Mouse (Mus musculus): ENCODE measurements around the gene Sufu. TPM values are rescaled to one million over a fixed set of nuclear protein-coding genes. Genes with fewer than 3 reads are reported as not detected.

Gene Sufu
- polyA plus RNA-seq, 1 experiment: 18.6 TPM

- TF ChIP-seq CTCF (IDR thresholded peaks at IDR 0.05; ENCODE audit: extremely low read depth, insufficient read depth, insufficient read length, insufficient replicate concordance) (no peak), POLR2A (IDR thresholded peaks at IDR 0.05; ENCODE audit: low read depth, low read length) (no peak)
- Histone ChIP-seq H3K27me3 (ENCODE audit: control insufficient read depth, insufficient read depth, low read length) (no peaks in the 10 kb centered on the region), H3K27ac (ENCODE audit: insufficient read depth, low read length) (peak overlapping the region; percentile 90), H3K36me3 (ENCODE audit: control insufficient read depth, insufficient read depth, low read length) (peaks cover 10% of the 10 kb centered on the region), H3K4me1 (ENCODE audit: control insufficient read depth, insufficient read depth, insufficient read length) (peaks cover 39% of the 10 kb centered on the region), H3K4me3 (ENCODE audit: extremely low read depth, insufficient read depth, insufficient read length) (no peak overlapping the region)
- DNase-seq (ENCODE audit: low read depth in 1 of 2, low spot score in 2 of 2): no peak
- 59% methylated on average over 17 of the region's 17 CpGs for WGBS
Measured at GRCm38 (mm10) chr19:46470364-46471240, 73.9 kb downstream of the Sufu start.

- Histone ChIP-seq H3K36me3 (ENCODE audit: control insufficient read depth, insufficient read depth, low read length) (peaks cover 12% of the 10 kb centered on the region), H3K27me3 (ENCODE audit: control insufficient read depth, insufficient read depth, low read length) (no peaks in the 10 kb centered on the region), H3K27ac (ENCODE audit: insufficient read depth, low read length) (peak overlapping the region; percentile 90), H3K4me1 (ENCODE audit: control insufficient read depth, insufficient read depth, insufficient read length) (peaks cover 32% of the 10 kb centered on the region), H3K4me3 (ENCODE audit: extremely low read depth, insufficient read depth, insufficient read length) (no peak overlapping the region)
- 44% methylated on average over 10 of the region's 10 CpGs for WGBS
- DNase-seq (ENCODE audit: low read depth in 1 of 2, low spot score in 2 of 2): no peak
- TF ChIP-seq POLR2A (IDR thresholded peaks at IDR 0.05; ENCODE audit: low read depth, low read length): no peak
- TF ChIP-seq CTCF (IDR thresholded peaks at IDR 0.05; ENCODE audit: extremely low read depth, insufficient read depth, insufficient read length, insufficient replicate concordance): no peak
Measured at GRCm38 (mm10) chr19:46471324-46472093, 74.8 kb downstream of the Sufu start.

GRCm38 (mm10) chr19:46477432-46477845 is 80.7 kb downstream of the Sufu start:
- Histone ChIP-seq H3K27me3 (ENCODE audit: control insufficient read depth, insufficient read depth, low read length) (no peaks in the 10 kb centered on the region), H3K4me1 (ENCODE audit: control insufficient read depth, insufficient read depth, insufficient read length) (peaks cover 9% of the 10 kb centered on the region; the same call in 1 of the 2 replicates), H3K27ac (ENCODE audit: insufficient read depth, low read length) (no peak overlapping the region; the same call in 1 of the 2 replicates), H3K4me3 (ENCODE audit: extremely low read depth, insufficient read depth, insufficient read length) (no peak overlapping the region), H3K36me3 (ENCODE audit: control insufficient read depth, insufficient read depth, low read length) (peaks cover 19% of the 10 kb centered on the region)
- TF ChIP-seq CTCF (IDR thresholded peaks at IDR 0.05; ENCODE audit: extremely low read depth, insufficient read depth, insufficient read length, insufficient replicate concordance) (no peak), POLR2A (IDR thresholded peaks at IDR 0.05; ENCODE audit: low read depth, low read length) (no peak)
- WGBS: 86% methylated on average over 10 of the region's 10 CpGs
- no peak for DNase-seq (ENCODE audit: low read depth in 1 of 2, low spot score in 2 of 2)

- WGBS: 81% methylated on average over 4 of the region's 4 CpGs
- Histone ChIP-seq H3K36me3 (ENCODE audit: control insufficient read depth, insufficient read depth, low read length) (peaks cover 19% of the 10 kb centered on the region), H3K4me1 (ENCODE audit: control insufficient read depth, insufficient read depth, insufficient read length) (peaks cover 12% of the 10 kb centered on the region; the same call in 1 of the 2 replicates), H3K4me3 (ENCODE audit: extremely low read depth, insufficient read depth, insufficient read length) (no peak overlapping the region), H3K27me3 (ENCODE audit: control insufficient read depth, insufficient read depth, low read length) (no peaks in the 10 kb centered on the region), H3K27ac (ENCODE audit: insufficient read depth, low read length) (peak overlapping the region; percentile 64; the same call in 1 of the 2 replicates)
- no peak for TF ChIP-seq CTCF (IDR thresholded peaks at IDR 0.05; ENCODE audit: extremely low read depth, insufficient read depth, insufficient read length, insufficient replicate concordance)
- no peak for TF ChIP-seq POLR2A (IDR thresholded peaks at IDR 0.05; ENCODE audit: low read depth, low read length)
- no peak for DNase-seq (ENCODE audit: low read depth in 1 of 2, low spot score in 2 of 2)
Measured at GRCm38 (mm10) chr19:46478242-46478641, 81.5 kb downstream of the Sufu start.

- Histone ChIP-seq H3K27ac (ENCODE audit: insufficient read depth, low read length) (peak overlapping the region; percentile 64), H3K4me1 (ENCODE audit: control insufficient read depth, insufficient read depth, insufficient read length) (peaks cover 12% of the 10 kb centered on the region; the same call in 1 of the 2 replicates), H3K36me3 (ENCODE audit: control insufficient read depth, insufficient read depth, low read length) (peaks cover 15% of the 10 kb centered on the region), H3K27me3 (ENCODE audit: control insufficient read depth, insufficient read depth, low read length) (no peaks in the 10 kb centered on the region), H3K4me3 (ENCODE audit: extremely low read depth, insufficient read depth, insufficient read length) (no peak overlapping the region)
- TF ChIP-seq POLR2A (IDR thresholded peaks at IDR 0.05; ENCODE audit: low read depth, low read length) (no peak), CTCF (IDR thresholded peaks at IDR 0.05; ENCODE audit: extremely low read depth, insufficient read depth, insufficient read length, insufficient replicate concordance) (no peak)
- 35% methylated on average over 5 of the region's 5 CpGs for WGBS
- DNase-seq (ENCODE audit: low read depth in 1 of 2, low spot score in 2 of 2): no peak
Measured at GRCm38 (mm10) chr19:46478826-46479225, 82.1 kb downstream of the Sufu start.

- no peak for DNase-seq (ENCODE audit: low read depth in 1 of 2, low spot score in 2 of 2)
- H3K27ac ChIP-seq (ENCODE audit: insufficient read depth, low read length): peak overlapping the region; percentile 17; the same call in 1 of the 2 replicates
Measured at GRCm38 (mm10) chr19:46479306-46480075, 82.8 kb downstream of the Sufu start.

More at GRCm38 (mm10) chr19:46479306-46480075, 82.8 kb downstream of the Sufu start:
- Histone ChIP-seq H3K27me3 (ENCODE audit: control insufficient read depth, insufficient read depth, low read length) (no peaks in the 10 kb centered on the region), H3K4me3 (ENCODE audit: extremely low read depth, insufficient read depth, insufficient read length) (no peak overlapping the region), H3K4me1 (ENCODE audit: control insufficient read depth, insufficient read depth, insufficient read length) (peaks cover 15% of the 10 kb centered on the region; the same call in 1 of the 2 replicates), H3K36me3 (ENCODE audit: control insufficient read depth, insufficient read depth, low read length) (peaks cover 14% of the 10 kb centered on the region)
- 57% methylated on average over 21 of the region's 21 CpGs for WGBS
- TF ChIP-seq POLR2A (IDR thresholded peaks at IDR 0.05; ENCODE audit: low read depth, low read length) (no peak), CTCF (IDR thresholded peaks at IDR 0.05; ENCODE audit: extremely low read depth, insufficient read depth, insufficient read length, insufficient replicate concordance) (no peak)
